Mouse (Mus musculus) thymus, postnatal 10 days (tissue): ENCODE results near the gene Krtap10-10.
A peak's percentile ranks its signal among the peaks of the same experiment; 100 is the strongest.
"Not testable (repeated sequence)": the region's sequence is repeated elsewhere in the genome, so short reads cannot be mapped to it uniquely, and the experiment has no call there.

Experiments
- DNase-seq, 2 experiments: peaks; one replicate each; pipeline ENCODE4 v3.0.0; 2021; ENCODE audit warnings: low spot score in 2 of 2

The Krtap10-10 gene

GRCm38 (mm10) chr10:77835647-77836046 lies at the start of gene Krtap10-10:
Krtap10-10 (plus strand) TSS chr10:77835947.
- DNase-seq = no peak

- DNase-seq = not testable (repeated sequence)
Observed at GRCm38 (mm10) chr10:77787876-77788275, 47.9 kb upstream of the Krtap10-10 start, which contains the start of gene Gm7137. Gm7137 (minus strand) TSS chr10:77788200.

- DNase-seq = no peak
Observed at GRCm38 (mm10) chr10:77788621-77789020, 47.1 kb upstream of the Krtap10-10 start.

GRCm38 (mm10) chr10:77794976-77795375 lies 40.8 kb upstream of the Krtap10-10 start, which contains the start of gene Gm9639:
Gm9639 (minus strand) TSS chr10:77795076.
- DNase-seq = no peak

DNA sequence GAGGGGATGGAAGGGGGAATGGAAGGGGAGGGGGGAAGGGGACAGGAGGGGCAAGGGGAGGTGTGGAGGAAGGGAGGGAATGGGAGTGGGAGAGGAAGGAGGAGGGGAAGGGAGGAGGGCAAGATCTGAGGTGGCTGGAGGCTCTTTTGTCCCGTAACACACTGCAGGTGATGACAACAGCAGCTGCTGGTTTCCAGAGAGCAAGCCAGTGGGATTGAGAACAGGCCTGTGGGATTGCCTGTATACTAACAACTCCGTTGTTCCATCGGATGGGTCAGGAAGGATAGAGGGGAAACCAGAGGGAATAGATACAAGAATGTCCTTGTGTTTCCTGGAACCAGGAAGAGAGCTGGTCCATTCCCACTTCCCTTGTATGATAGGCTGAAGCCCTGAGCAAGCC lies 38.1 kb upstream of the Krtap10-10 start:
- DNase-seq = no peak

- DNase-seq = not testable (repeated sequence)
Observed at GRCm38 (mm10) chr10:77798164-77798920, 37.4 kb upstream of the Krtap10-10 start.

DNA sequence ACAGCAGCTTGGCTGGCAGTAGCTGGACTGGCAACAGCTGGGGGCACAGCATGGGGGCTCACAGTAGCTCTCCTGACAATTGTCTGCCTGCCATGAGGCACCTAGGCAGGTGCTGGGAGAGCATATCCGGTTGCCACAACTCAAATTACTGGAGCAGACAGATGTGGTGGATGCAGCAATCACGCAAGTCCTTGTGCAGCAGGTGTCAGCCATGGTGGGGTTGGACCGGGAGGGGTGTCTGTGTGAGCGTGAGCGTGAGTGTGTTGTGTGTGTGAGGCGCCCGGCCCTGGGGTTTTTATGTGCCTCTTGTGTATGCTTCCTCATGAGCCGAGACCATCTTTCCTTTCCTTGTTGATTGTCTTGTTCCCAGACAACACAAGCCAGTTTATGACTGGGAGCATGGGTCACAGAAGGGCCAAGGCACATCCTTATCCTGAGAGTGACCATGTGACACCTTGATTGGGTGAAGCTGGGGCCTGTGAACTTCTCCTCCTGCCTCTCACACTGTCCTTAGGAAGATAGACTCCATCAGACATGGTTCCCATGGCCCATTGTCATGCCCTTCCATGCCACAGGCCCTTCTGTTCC lies 36.7 kb upstream of the Krtap10-10 start, which contains the start of gene Gm19668:
Gene Gm19668 (minus strand): TSS at position 213 of the 588 bp plus-strand sequence.
- no peak for DNase-seq

DNA sequence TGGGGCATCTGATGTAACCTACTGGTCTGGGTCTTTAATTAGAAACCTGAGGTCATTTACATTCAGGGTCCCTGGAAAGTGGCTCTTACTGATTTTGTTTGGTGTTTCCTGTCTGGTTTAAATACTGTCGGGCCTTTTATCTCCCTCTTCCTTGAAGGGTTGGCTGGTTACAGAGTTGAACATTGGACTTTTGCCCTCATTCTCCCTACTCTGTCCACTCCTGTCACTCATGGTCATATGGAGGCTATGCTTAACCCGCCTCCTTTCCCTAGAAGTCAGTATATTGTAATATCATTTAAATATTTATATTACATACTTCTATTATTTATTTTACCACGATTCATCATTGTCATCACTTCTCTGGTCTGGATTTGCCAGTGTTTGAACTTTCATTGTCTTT lies 31.7 kb upstream of the Krtap10-10 start:
- DNase-seq = no peak

GRCm38 (mm10) chr10:77811743-77812142 lies 24.0 kb upstream of the Krtap10-10 start, which contains the start of gene Gm9507:
Gm9507 (minus strand) TSS chr10:77811843.
- no peak for DNase-seq

GRCm38 (mm10) chr10:77814382-77814781 lies 21.4 kb upstream of the Krtap10-10 start, which contains the start of gene Gm2696:
Gm2696 (plus strand) TSS chr10:77814682.
- no peak for DNase-seq

DNA sequence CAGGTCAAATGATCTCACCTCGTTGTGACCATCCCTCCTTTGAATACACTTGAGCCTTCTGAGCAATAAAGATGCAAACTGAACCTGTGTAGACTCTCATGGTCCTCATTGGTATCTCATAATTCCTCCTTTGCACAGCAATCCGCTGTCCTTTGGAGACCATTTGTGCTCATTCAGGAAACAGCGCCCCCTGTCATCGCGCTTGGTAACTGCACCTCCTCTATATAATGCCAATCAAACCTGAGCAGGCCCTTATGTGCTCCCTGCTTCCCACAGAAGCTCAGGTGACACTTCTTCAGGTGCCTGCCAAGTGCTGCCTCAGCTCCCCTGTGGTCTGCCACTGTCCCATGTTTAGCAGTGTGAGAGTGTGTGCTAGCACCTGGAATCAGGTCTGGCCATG lies 20.2 kb upstream of the Krtap10-10 start:
- peak in 1 of 2 experiments; percentile 52 for DNase-seq

- DNase-seq = no peak
Observed at GRCm38 (mm10) chr10:77818523-77818922, 17.2 kb upstream of the Krtap10-10 start.

DNA sequence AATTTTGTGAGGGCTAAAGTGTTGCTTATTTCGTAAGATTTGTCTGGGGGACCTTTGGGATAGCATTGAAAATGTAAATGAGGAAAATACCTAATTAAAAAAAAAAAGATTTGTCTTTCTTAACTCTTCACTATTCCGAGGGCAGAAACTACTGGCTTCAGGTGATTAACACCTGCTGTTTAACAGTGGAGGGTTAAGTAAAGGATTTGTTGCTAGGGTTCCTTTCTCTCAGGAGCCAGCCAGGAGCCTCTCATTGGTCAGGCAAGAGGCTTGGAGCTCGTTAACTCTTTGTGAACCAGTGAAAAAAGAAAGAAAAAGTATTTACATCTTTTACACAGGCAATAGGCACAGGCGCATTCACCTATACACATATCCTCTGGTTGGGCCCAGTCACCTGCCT lies 16.5 kb upstream of the Krtap10-10 start:
- DNase-seq = no peak

DNA sequence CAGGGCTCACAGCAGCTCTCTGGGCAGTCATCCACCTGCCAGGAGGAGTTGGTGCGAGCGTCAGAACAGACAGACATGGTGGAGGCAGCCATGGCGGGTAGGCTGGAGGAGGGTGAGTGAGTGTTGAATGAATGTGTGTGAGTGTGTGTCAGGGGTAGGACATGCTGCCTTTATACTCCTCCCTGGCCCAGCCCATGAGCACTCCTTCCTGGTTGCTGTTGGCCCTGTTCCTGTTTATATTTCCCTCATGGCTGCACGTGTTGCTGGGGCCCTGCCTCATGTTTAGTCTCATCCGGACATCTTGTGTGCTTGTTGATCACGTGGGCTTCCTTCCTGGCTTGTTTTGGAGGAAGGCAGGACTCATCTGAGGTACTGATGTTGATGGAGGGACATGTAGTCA lies 8.8 kb upstream of the Krtap10-10 start, which contains the start of gene Krtap10-4:
Gene Krtap10-4 (minus strand): TSS at position 145 of the 400 bp plus-strand sequence.
- DNase-seq = no peak

GRCm38 (mm10) chr10:77839006-77839405 lies 3.3 kb downstream of the Krtap10-10 start:
- no peak for DNase-seq

- no peak for DNase-seq
Observed at GRCm38 (mm10) chr10:77846503-77846902, 10.8 kb downstream of the Krtap10-10 start, which contains the start of gene Gm36176. Gm36176 (plus strand) TSS chr10:77846803.

GRCm38 (mm10) chr10:77846961-77847360 lies 11.2 kb downstream of the Krtap10-10 start:
- DNase-seq = no peak

GRCm38 (mm10) chr10:77847538-77847937 lies 11.8 kb downstream of the Krtap10-10 start:
- no peak for DNase-seq

GRCm38 (mm10) chr10:77852559-77852958 lies 16.8 kb downstream of the Krtap10-10 start, which contains the start of gene Gm10318:
Gm10318 (plus strand) TSS chr10:77852859.
- no peak for DNase-seq

DNA sequence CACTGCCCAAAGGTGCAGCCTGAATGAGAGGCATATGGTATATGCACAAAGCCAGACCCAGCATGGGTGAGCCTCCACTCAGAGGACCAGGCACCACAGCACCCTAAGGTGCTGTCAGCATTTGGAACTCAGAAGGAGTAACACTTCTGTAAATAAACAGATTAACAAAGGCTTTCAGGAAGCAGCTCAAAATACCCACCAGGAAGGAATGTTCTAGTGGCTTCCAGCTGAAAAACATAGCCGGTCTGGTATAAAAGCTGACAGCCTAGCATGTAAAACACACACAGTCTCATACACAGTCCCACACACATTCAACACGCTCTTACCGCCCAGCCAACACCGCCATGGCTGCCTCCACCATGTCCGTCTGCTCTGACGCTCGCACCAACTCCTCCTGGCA lies 25.9 kb downstream of the Krtap10-10 start, which contains the start of gene Gm3285:
Gene Gm3285 (plus strand): TSS at position 301 of the 400 bp plus-strand sequence.
- no peak for DNase-seq

GRCm38 (mm10) chr10:77864067-77864761 lies 28.5 kb downstream of the Krtap10-10 start:
- DNase-seq = peak; percentile 27 to 35

- no peak for DNase-seq
Observed at GRCm38 (mm10) chr10:77864762-77865143, 29.0 kb downstream of the Krtap10-10 start.
